Mouse (Mus musculus) limb, embryonic 15.5 days (tissue): ENCODE results near the gene Psmd1. TPM values are rescaled to one million over a fixed set of nuclear protein-coding genes. Genes with fewer than 3 reads are reported as not detected.
A peak's percentile ranks its signal among the peaks of the same experiment; 100 is the strongest.

Experiments
- ATAC-seq: fragments of 200-750 bp; cut with Nextera tagmentation; 2 replicates; pipeline ENCODE4 v1.8.0; 2017; ENCODE audit warnings: low read depth, moderate TSS enrichment; ENCODE audit not compliant: insufficient number of reproducible peaks, low FRiP score, low TSS enrichment
- H3K27ac ChIP-seq: fragments of 300-500 bp; sonication (generic); 2 replicates; pipeline ENCODE4 v1.5.1; 2015; ENCODE audit warnings: moderate library complexity, mild to moderate bottlenecking, inconsistent platforms
- H3K27me3 ChIP-seq: fragments of 300-500 bp; sonication (generic); 2 replicates; pipeline ENCODE4 v1.6.1; 2015; ENCODE audit warnings: inconsistent platforms
- H3K36me3 ChIP-seq: fragments of 300-500 bp; sonication (generic); 2 replicates; pipeline ENCODE4 v1.6.1; 2015; ENCODE audit warnings: inconsistent platforms
- H3K4me1 ChIP-seq: fragments of 300-500 bp; sonication (generic); 2 replicates; pipeline ENCODE4 v1.6.1; 2015; ENCODE audit warnings: inconsistent platforms
- H3K4me2 ChIP-seq: fragments of 300-500 bp; sonication (generic); 2 replicates; pipeline ENCODE4 v1.6.1; 2015; ENCODE audit warnings: mild to moderate bottlenecking, inconsistent platforms
- H3K4me3 ChIP-seq: fragments of 300-500 bp; sonication (generic); 2 replicates; pipeline ENCODE4 v1.5.1; 2015; ENCODE audit warnings: mild to moderate bottlenecking, inconsistent platforms
- H3K9ac ChIP-seq: fragments of 300-500 bp; sonication (generic); 2 replicates; pipeline ENCODE4 v1.6.1; 2015; ENCODE audit warnings: inconsistent platforms
- H3K9me3 ChIP-seq: fragments of 300-500 bp; sonication (generic); 2 replicates; pipeline ENCODE4 v1.6.1; 2016; ENCODE audit warnings: inconsistent platforms
- WGBS: fragments of 180-500 bp; shearing (Covaris S2); methylation state at CpG from one replicate; pipeline ENCODE4 v1.1.7; 2015; 5-methylcytosine and 5-hydroxymethylcytosine counted together
- polyA plus RNA-seq: library from polyadenylated mRNA; unstranded; fragments of >200 nt; fragmentation: Nextera tagmentation; extraction: Ambion mirVana; gene quantifications from 2 replicates; pipeline ENCODE4 v1.2.1, GENCODE M21; 2015

The Psmd1 gene
- polyA plus RNA-seq, 1 experiment from 2014 or later = 148 TPM

DNA sequence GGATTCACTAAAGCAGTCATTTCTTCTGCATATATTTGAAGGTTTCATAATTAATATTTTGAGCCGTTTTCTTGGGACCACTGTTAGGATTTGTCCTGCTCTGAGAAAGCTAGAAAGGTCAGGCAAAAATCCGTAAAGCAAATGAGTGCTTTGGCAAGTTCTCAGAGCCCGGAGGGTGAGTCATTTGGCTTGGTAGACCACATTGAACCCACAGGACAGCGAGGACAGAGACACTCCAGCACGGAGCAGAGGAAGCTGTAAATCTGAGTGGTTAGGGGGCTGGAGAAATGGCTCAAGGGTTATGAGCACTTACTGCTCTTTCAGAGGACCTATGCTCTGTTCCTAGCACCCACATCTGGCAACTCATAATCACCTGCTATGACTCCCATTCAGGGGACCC is 83.4 kb downstream of the Psmd1 start:
- H3K4me1 ChIP-seq = no peaks in the 10 kb centered on the region
- H3K4me3 ChIP-seq = no peak overlapping the region
- peaks cover under 1% of the 10 kb centered on the region; the same call in 1 of the 2 replicates for H3K36me3 ChIP-seq
- 63% methylated on average over 5 of the region's 5 CpGs for WGBS
- H3K9me3 ChIP-seq = no peaks in the 10 kb centered on the region
- no peak overlapping the region for H3K27ac ChIP-seq
- no peak for ATAC-seq
- no peaks in the 10 kb centered on the region for H3K27me3 ChIP-seq
- no peak overlapping the region for H3K4me2 ChIP-seq
- no peak overlapping the region for H3K9ac ChIP-seq

- no peak overlapping the region for H3K4me2 ChIP-seq
- no peaks in the 10 kb centered on the region for H3K36me3 ChIP-seq
- WGBS = 81% methylated on average over 9 of the region's 9 CpGs
- ATAC-seq = no peak
- no peaks in the 10 kb centered on the region for H3K27me3 ChIP-seq
- H3K27ac ChIP-seq = no peak overlapping the region
- H3K9ac ChIP-seq = no peak overlapping the region
- no peaks in the 10 kb centered on the region for H3K9me3 ChIP-seq
- H3K4me3 ChIP-seq = no peak overlapping the region
- no peaks in the 10 kb centered on the region for H3K4me1 ChIP-seq
Measured at GRCm38 (mm10) chr1:86148161-86148560, 84.0 kb downstream of the Psmd1 start.

GRCm38 (mm10) chr1:86150929-86151328 is 86.7 kb downstream of the Psmd1 start:
- ATAC-seq = no peak
- H3K9ac ChIP-seq = no peak overlapping the region
- no peaks in the 10 kb centered on the region for H3K9me3 ChIP-seq
- H3K27me3 ChIP-seq = no peaks in the 10 kb centered on the region
- no peak overlapping the region for H3K4me2 ChIP-seq
- H3K4me1 ChIP-seq = peaks cover 9% of the 10 kb centered on the region
- H3K27ac ChIP-seq = no peak overlapping the region
- WGBS = 73% methylated on average over 6 of the region's 6 CpGs
- H3K4me3 ChIP-seq = no peak overlapping the region
- H3K36me3 ChIP-seq = no peaks in the 10 kb centered on the region

- H3K4me3 ChIP-seq = no peak overlapping the region
- H3K36me3 ChIP-seq = no peaks in the 10 kb centered on the region
- H3K27me3 ChIP-seq = no peaks in the 10 kb centered on the region
- peaks cover 9% of the 10 kb centered on the region for H3K4me1 ChIP-seq
- no peak for ATAC-seq
- no peaks in the 10 kb centered on the region for H3K9me3 ChIP-seq
- no peak overlapping the region for H3K27ac ChIP-seq
- 77% methylated on average over 7 of the region's 7 CpGs for WGBS
- no peak overlapping the region for H3K4me2 ChIP-seq
- H3K9ac ChIP-seq = no peak overlapping the region
Measured at GRCm38 (mm10) chr1:86151376-86151775, 87.2 kb downstream of the Psmd1 start.

GRCm38 (mm10) chr1:86152618-86153017 is 88.4 kb downstream of the Psmd1 start:
- H3K9ac ChIP-seq = no peak overlapping the region
- WGBS = 88% methylated on average over 1 of the region's 1 CpGs
- H3K27ac ChIP-seq = no peak overlapping the region
- no peaks in the 10 kb centered on the region for H3K9me3 ChIP-seq
- no peak overlapping the region for H3K4me3 ChIP-seq
- H3K27me3 ChIP-seq = no peaks in the 10 kb centered on the region
- H3K36me3 ChIP-seq = peaks cover 6% of the 10 kb centered on the region; the same call in 1 of the 2 replicates
- peaks cover 9% of the 10 kb centered on the region for H3K4me1 ChIP-seq
- no peak overlapping the region for H3K4me2 ChIP-seq
- ATAC-seq = no peak

DNA sequence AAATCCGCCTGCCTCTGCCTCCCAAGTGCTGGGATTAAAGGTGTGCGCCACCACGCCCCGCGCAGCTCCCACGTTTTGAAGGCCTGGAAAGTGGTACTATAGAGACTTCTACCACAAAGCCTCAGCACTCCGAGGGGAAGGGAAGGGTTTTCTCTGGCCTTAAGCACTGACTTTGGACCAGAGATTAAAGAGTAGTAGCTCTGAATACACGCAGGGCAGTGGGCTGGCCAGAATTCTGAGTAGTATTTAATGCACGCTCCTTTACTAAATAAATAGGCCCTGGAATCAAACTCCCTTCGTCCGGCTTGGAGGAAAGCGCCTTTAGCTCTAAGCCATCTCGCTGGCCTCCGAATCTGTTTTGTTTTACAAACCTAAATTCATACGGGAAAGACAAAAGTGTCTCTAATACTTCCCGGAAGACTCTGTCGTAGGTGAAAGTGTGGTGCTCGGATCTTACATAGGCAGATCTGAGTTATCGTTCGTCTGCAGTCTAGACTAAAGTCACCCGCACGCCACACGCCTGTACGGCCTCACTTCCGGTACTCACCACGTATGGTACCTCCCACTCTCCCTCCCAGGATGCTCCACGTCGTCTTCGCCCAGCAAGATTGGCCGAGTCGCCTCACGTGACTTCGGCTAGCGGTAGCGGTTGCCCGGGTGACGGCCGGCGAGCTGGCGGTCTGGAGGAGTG is 90.1 kb downstream of the Psmd1 start, which contains the start of gene Armc9:
Armc9 (plus strand) TSS at position 648 of the 691 bp plus-strand sequence.
- H3K9me3 ChIP-seq = no peaks in the 10 kb centered on the region
- H3K4me1 ChIP-seq = peaks cover 9% of the 10 kb centered on the region
- H3K4me3 ChIP-seq = peak within 1 kb of the TSS; percentile 91
- peak within 1 kb of the TSS; percentile 79 for H3K4me2 ChIP-seq
- H3K27ac ChIP-seq = peak within 1 kb of the TSS; percentile 92
- no peaks in the 10 kb centered on the region for H3K27me3 ChIP-seq
- peak; percentile 99 for ATAC-seq
- peak within 1 kb of the TSS; percentile 71 for H3K9ac ChIP-seq
- 3% methylated on average over 40 of the region's 40 CpGs for WGBS
- H3K36me3 ChIP-seq = peaks cover 12% of the 10 kb centered on the region; the same call in 1 of the 2 replicates

DNA sequence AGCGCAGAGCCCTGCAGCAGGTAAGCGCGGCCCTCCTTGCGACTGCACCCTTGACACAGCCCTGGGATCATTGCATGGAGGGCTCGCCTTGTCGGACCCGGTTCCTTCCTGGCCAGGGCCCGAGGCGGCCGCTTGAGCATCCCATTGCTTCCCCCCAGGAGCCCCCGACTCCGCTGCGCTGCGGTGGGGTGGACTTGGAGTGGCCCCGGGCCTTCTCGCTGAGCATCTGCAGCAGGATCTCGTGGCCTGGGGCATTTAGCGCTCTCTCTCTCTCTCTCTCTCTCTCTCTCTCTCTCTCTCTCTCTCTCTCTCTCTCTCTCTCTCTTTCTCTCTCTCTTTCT is 90.6 kb downstream of the Psmd1 start:
- no peak for ATAC-seq

DNA sequence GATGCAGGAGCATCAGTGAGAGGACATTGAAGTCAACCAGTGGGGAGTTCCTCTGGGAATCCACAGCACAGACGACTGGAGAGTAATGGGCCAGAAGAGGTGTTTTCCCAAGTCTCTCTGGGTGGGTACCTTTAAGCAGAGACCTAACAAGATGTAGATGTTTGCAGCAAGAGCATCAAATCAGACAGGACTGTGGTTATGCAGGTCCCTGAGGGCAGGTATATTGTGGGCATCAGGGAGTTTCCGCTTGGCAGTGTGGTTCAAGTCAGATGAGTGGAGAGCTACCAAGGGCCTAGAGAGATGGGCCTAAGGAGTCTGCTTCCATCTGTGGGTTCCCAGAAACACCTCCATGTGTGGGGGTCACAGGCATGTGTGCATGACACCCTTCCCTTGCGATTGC is 91.9 kb downstream of the Psmd1 start:
- ATAC-seq = no peak
- WGBS = 78% methylated on average over 3 of the region's 3 CpGs
- no peak overlapping the region for H3K27ac ChIP-seq
- H3K27me3 ChIP-seq = no peaks in the 10 kb centered on the region
- H3K36me3 ChIP-seq = peaks cover 25% of the 10 kb centered on the region
- no peak overlapping the region for H3K4me2 ChIP-seq
- no peak overlapping the region for H3K9ac ChIP-seq
- peaks cover 9% of the 10 kb centered on the region for H3K4me1 ChIP-seq
- H3K9me3 ChIP-seq = no peaks in the 10 kb centered on the region
- no peak overlapping the region for H3K4me3 ChIP-seq

More for the DNA sequence above, 90.6 kb downstream of the Psmd1 start:
- peaks cover 9% of the 10 kb centered on the region for H3K4me1 ChIP-seq
- H3K36me3 ChIP-seq = peaks cover 16% of the 10 kb centered on the region; the same call in 1 of the 2 replicates
- peak overlapping the region; percentile 91 for H3K4me3 ChIP-seq
- peak overlapping the region; percentile 71 for H3K9ac ChIP-seq
- peak overlapping the region; percentile 79 for H3K4me2 ChIP-seq
- WGBS = under 1% methylated on average over 17 of the region's 18 CpGs
- H3K27ac ChIP-seq = no peak overlapping the region
- H3K27me3 ChIP-seq = no peaks in the 10 kb centered on the region
- H3K9me3 ChIP-seq = no peaks in the 10 kb centered on the region

GRCm38 (mm10) chr1:86156595-86156994 is 92.4 kb downstream of the Psmd1 start:
- H3K4me2 ChIP-seq = no peak overlapping the region
- 88% methylated on average over 6 of the region's 6 CpGs for WGBS
- H3K9ac ChIP-seq = no peak overlapping the region
- H3K9me3 ChIP-seq = no peaks in the 10 kb centered on the region
- no peak for ATAC-seq
- no peak overlapping the region for H3K27ac ChIP-seq
- H3K36me3 ChIP-seq = peaks cover 30% of the 10 kb centered on the region
- peaks cover 9% of the 10 kb centered on the region for H3K4me1 ChIP-seq
- H3K27me3 ChIP-seq = no peaks in the 10 kb centered on the region
- no peak overlapping the region for H3K4me3 ChIP-seq

GRCm38 (mm10) chr1:86160059-86160458 is 95.9 kb downstream of the Psmd1 start:
- H3K27me3 ChIP-seq = no peaks in the 10 kb centered on the region
- no peak overlapping the region for H3K4me2 ChIP-seq
- H3K9me3 ChIP-seq = no peaks in the 10 kb centered on the region
- H3K27ac ChIP-seq = no peak overlapping the region
- 81% methylated on average over 6 of the region's 6 CpGs for WGBS
- peaks cover 9% of the 10 kb centered on the region for H3K4me1 ChIP-seq
- H3K4me3 ChIP-seq = no peak overlapping the region
- H3K36me3 ChIP-seq = peaks cover 61% of the 10 kb centered on the region
- H3K9ac ChIP-seq = no peak overlapping the region
- no peak for ATAC-seq

DNA sequence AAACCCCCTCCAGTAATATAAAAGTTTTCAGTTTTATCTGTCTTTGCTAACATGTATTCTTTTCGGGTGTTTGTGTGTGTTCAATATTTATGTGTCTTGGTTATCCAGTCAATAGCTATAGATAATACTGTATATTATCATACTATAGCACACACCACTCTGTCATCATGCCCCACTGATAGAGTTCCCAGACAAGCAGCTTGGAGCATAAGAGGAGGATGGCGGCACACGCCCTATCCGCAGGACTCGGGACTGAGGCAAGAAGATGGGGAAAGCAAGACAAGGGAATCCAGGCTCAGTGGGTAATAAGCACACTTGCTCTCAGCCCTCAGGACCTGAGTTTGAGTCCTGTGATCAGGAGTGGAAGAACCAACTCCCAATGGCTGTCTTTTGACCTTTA is 96.3 kb downstream of the Psmd1 start:
- 94% methylated on average over 5 of the region's 5 CpGs for WGBS
- H3K27me3 ChIP-seq = no peaks in the 10 kb centered on the region
- ATAC-seq = no peak
- H3K9me3 ChIP-seq = no peaks in the 10 kb centered on the region
- H3K4me1 ChIP-seq = peaks cover 4% of the 10 kb centered on the region
- H3K4me3 ChIP-seq = no peak overlapping the region
- H3K27ac ChIP-seq = no peak overlapping the region
- H3K36me3 ChIP-seq = peaks cover 61% of the 10 kb centered on the region
- H3K9ac ChIP-seq = no peak overlapping the region
- H3K4me2 ChIP-seq = no peak overlapping the region

DNA sequence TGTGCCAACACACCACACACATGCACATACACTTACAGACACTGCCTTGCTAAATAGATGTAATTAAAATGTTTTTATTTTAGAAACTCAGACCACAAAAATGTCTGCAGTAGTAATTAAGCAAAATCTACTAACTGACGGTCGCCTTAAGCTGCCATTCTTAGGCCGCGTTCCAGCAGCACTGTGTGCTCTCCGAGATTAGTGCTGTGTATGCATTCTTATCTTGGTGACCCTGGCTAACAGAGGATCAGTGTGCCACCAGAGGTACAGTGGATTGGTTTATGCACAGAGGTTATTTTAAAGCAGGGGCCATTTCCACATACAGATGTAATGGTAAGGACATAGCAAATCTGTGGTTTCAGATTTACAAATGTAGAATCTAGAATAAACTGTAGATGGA is 96.9 kb downstream of the Psmd1 start:
- no peak overlapping the region for H3K27ac ChIP-seq
- H3K4me3 ChIP-seq = no peak overlapping the region
- no peaks in the 10 kb centered on the region for H3K4me1 ChIP-seq
- WGBS = 94% methylated on average over 5 of the region's 5 CpGs
- H3K4me2 ChIP-seq = no peak overlapping the region
- no peak for ATAC-seq
- peaks cover 61% of the 10 kb centered on the region for H3K36me3 ChIP-seq
- no peaks in the 10 kb centered on the region for H3K9me3 ChIP-seq
- H3K9ac ChIP-seq = no peak overlapping the region
- no peaks in the 10 kb centered on the region for H3K27me3 ChIP-seq

GRCm38 (mm10) chr1:86174602-86175001 is 110.4 kb downstream of the Psmd1 start:
- ATAC-seq = no peak
- H3K4me3 ChIP-seq = no peak overlapping the region

More at GRCm38 (mm10) chr1:86174602-86175001, 110.4 kb downstream of the Psmd1 start:
- Histone ChIP-seq H3K27ac (no peak overlapping the region), H3K9me3 (no peaks in the 10 kb centered on the region), H3K9ac (no peak overlapping the region), H3K36me3 (peaks cover 50% of the 10 kb centered on the region), H3K27me3 (no peaks in the 10 kb centered on the region), H3K4me1 (no peaks in the 10 kb centered on the region), H3K4me2 (no peak overlapping the region)
- WGBS = 91% methylated on average over 5 of the region's 5 CpGs
